Mouse (Mus musculus): ENCODE results near the gene Gm3055.
"Not testable (repeated sequence)": the region's sequence is repeated elsewhere in the genome, so short reads cannot be mapped to it uniquely, and the experiment has no call there.

Gm3055 gene

DNA sequence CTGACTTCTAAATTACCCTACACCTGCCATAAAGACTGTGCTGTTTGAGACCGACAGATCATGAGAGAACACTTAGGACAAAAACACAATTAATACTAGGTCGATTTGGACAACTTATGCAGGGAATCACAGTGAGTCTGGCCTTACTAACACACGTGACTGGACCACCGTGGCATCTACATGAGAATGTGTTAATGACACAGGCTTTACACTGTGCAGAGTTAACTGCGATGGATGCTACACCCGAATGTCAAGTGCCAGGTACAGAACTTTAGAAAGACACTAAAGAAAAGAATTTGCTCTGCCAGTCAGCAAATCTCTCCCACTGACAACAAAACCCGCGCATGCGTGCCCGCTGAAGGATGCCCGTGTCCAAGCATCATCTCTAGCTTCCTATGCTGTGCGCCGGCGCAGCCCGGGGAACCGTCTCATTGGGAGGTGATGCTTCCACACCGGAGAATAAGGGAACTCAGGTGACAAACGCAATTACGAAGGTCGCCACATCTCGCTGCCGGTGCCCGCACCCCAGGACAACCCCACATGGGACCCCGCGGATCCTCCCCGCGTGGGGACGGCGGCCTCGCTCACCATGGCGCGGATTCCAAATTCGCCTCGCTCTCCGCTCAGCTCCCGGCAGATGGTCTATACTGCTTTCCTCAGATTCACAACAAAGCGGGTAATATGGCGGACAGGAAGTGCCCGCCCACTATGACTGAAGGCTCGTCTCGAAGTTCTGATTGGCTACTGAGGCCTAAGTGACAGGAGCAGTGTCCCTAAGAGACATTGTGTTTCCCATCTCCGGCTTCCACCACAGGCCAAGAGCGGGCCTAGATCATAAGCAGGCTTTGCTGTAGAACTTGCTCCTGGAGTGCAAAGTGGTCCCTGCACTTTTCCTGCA lies at the start of gene Gm3055:
TSS of gene Gm3055 (minus strand) at position 656 of the 898 bp plus-strand sequence.
- in situ Hi-C loops (cut with MboI; ENCODE audit: low sequenced_read_pairs) = not testable (repeated sequence)

GRCm38 (mm10) chr10:81811899-81812298 lies 40.9 kb upstream of the Gm3055 start, which contains the start of gene Gm4767:
Gene Gm4767 (plus strand): TSS chr10:81812186.
- in situ Hi-C loops (cut with MboI; ENCODE audit: low sequenced_read_pairs) = not testable (repeated sequence)

DNA sequence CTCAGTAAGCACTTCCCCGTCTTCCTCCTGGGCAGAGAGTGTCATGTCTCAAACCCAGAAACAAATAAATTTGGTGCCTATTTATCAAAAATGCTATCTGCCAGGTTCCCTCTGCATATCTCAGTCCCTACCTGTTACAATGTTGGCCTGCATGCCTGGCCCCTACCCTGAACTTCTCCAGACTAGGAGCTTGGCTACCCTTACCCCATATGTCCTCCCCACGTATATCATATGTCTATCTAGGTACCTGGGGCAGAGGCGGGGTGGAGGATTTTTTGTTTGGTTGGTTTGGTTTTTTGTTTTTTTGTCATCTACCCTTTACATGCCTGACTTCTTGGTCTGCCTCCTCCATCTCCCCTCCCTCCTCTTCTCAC lies 430 bp upstream of the Gm3055 start:
- in situ Hi-C loops (cut with MboI; ENCODE audit: low sequenced_read_pairs) = not testable (repeated sequence)

DNA sequence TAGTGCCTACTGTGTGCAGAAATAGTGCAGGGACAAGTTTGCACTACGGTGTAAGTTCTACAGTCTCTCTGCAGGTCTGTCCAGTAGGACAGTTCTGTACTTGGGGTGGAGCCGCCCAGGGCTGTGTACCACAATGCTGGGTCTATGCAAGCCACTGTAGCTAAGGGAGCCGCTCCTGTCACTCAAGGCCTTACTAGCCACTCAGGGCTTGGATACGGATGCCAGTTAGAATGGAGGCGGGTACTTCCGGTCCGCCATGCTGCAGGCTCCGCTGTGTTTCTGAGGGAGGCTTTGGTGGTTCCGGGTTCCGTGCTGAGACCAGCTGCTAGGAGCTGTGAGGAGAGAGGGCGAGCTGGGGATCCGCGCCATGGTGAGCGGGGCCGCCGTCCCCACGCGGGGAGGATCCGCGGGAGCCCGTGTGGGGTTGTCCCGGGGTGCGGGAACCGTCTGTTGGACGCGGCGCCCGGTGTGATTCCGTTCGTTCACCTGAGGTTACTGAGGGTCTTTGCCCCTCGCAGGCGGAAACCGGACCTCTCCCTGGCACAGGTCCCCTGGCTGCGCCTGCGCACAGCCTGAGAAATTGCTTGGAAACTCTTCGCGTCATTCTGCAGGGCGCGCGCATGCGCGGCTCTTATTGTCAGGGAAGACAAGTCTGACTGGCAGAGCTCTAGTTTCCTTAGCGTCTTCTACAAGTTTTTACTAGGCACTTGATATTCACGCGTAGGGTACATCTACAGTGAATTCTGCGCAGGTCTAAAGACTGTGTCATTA lies 66.2 kb downstream of the Gm3055 start, which contains the start of gene Zfp433:
TSS of gene Zfp433 (plus strand) at position 295 of the 771 bp plus-strand sequence.
- in situ Hi-C loops (cut with MboI; ENCODE audit: low sequenced_read_pairs) = not testable (repeated sequence)

Data from CH12F3 (cell line).